Mouse (Mus musculus) kidney, adult 9 months (tissue): Measurements from ENCODE around the gene Grin2a.
"Not testable (repeated sequence)": the region's sequence is repeated elsewhere in the genome, so short reads cannot be mapped to it uniquely, and the experiment has no call there.

Experiments used
- DNase-seq: peaks from one replicate; pipeline ENCODE4 v3.0.0; 2022

The Grin2a gene

GRCm38 (mm10) chr16:9617215-9617614 is 378.1 kb downstream of the Grin2a start:
- no peak for DNase-seq

GRCm38 (mm10) chr16:9616807-9617206 is 378.6 kb downstream of the Grin2a start:
- DNase-seq, result no peak

- not testable (repeated sequence) for DNase-seq
Measured at GRCm38 (mm10) chr16:9612596-9612995, 382.8 kb downstream of the Grin2a start.

- DNase-seq, result peak; percentile 1
Measured at GRCm38 (mm10) chr16:9607432-9607831, 387.9 kb downstream of the Grin2a start.

GRCm38 (mm10) chr16:9603983-9604382 is 391.4 kb downstream of the Grin2a start:
- no peak for DNase-seq

GRCm38 (mm10) chr16:9602579-9602978 is 392.8 kb downstream of the Grin2a start:
- DNase-seq, result no peak

GRCm38 (mm10) chr16:9589176-9589575 is 406.2 kb downstream of the Grin2a start:
- DNase-seq, result no peak

GRCm38 (mm10) chr16:9588431-9588830 is 406.9 kb downstream of the Grin2a start:
- DNase-seq, result peak; percentile 9

GRCm38 (mm10) chr16:9583981-9584380 is 411.4 kb downstream of the Grin2a start:
- no peak for DNase-seq

GRCm38 (mm10) chr16:9571793-9572192 is 423.6 kb downstream of the Grin2a start:
- no peak for DNase-seq

- no peak for DNase-seq
Measured at GRCm38 (mm10) chr16:9567286-9567685, 428.1 kb downstream of the Grin2a start.

GRCm38 (mm10) chr16:9561816-9562215 is 433.5 kb downstream of the Grin2a start:
- DNase-seq, result no peak

GRCm38 (mm10) chr16:9535196-9535595 is 460.2 kb downstream of the Grin2a start:
- DNase-seq, result no peak

- DNase-seq, result no peak
Measured at GRCm38 (mm10) chr16:9533564-9534332, 461.6 kb downstream of the Grin2a start.

GRCm38 (mm10) chr16:9532843-9533532 is 462.4 kb downstream of the Grin2a start:
- DNase-seq, result no peak

- no peak for DNase-seq
Measured at GRCm38 (mm10) chr16:9527214-9527613, 468.1 kb downstream of the Grin2a start.

GRCm38 (mm10) chr16:9523314-9523713 is 472.0 kb downstream of the Grin2a start:
- no peak for DNase-seq
